11 mouse cellular contexts compared by ENCODE assay signal in genomic region chr5:103420568-103420967, GRCm38 (mm10). TPM values are rescaled to one million over a fixed set of nuclear protein-coding genes. Genes with fewer than 3 reads are reported as not detected.
DNase-seq lines count a peak whose midpoint lies in the region; ATAC-seq and TF ChIP-seq lines count a peak whose summit lies in the region.
"Had no signal": no experiment of that assay in that cellular context is flagged by ENCODE, and none has a peak within 500 bp of the region (broad histone marks: within the 10 kb centered on the region; RNA-seq: fewer than 3 reads in every experiment).

No protein-coding gene starts in this region.

- H3K9me3 ChIP-seq in heart, embryonic 13.5 days: no peaks in the 10 kb centered on the region
- no peaks in the 10 kb centered on the region for H3K9me3 ChIP-seq in embryonic facial prominence, embryonic 15.5 days (replicated peaks)
- H3K9me3 ChIP-seq in stomach, embryonic 15.5 days: no peaks in the 10 kb centered on the region
- H3K9me3 ChIP-seq in midbrain, embryonic 14.5 days (ENCODE audit: control insufficient read depth, low read length): no peaks in the 10 kb centered on the region

- no peak overlapping the region for H3K27ac ChIP-seq in heart, embryonic 13.5 days (replicated peaks)
- peak overlapping the region; percentile 67 for H3K27ac ChIP-seq in embryonic facial prominence, embryonic 15.5 days (replicated peaks)
- H3K27ac ChIP-seq in stomach, embryonic 15.5 days: peak overlapping the region; percentile 81
- no peak overlapping the region for H3K27ac ChIP-seq in midbrain, embryonic 14.5 days (replicated peaks; ENCODE audit: low read depth, low read length)
- H3K27ac ChIP-seq in left cerebral cortex, adult 2 months: no peak overlapping the region

- H3K4me3 ChIP-seq in heart, embryonic 13.5 days: no peak overlapping the region
- no peak overlapping the region for H3K4me3 ChIP-seq in embryonic facial prominence, embryonic 15.5 days (replicated peaks)
- no peak overlapping the region for H3K4me3 ChIP-seq in stomach, embryonic 15.5 days (replicated peaks)
- no peak overlapping the region for H3K4me3 ChIP-seq in midbrain, embryonic 14.5 days (replicated peaks; ENCODE audit: low read depth, low read length)
- H3K4me3 ChIP-seq in left cerebral cortex, adult 2 months: no peak overlapping the region

- no peak for TF ChIP-seq CTCF in left cerebral cortex, adult 2 months (IDR thresholded peaks at IDR 0.05)

- intact Hi-C loops in heart, postnatal 25 days (cut with DNase I): no loop called here
- intact Hi-C loops in left cerebral cortex, adult 2 months (cut with DNase I): no loop called here

- H3K9ac ChIP-seq in heart, embryonic 13.5 days: peak overlapping the region; percentile 28; the same call in 1 of the 2 replicates
- no peak overlapping the region for H3K9ac ChIP-seq in embryonic facial prominence, embryonic 15.5 days
- no peak overlapping the region for H3K9ac ChIP-seq in stomach, embryonic 15.5 days
- no peak overlapping the region for H3K9ac ChIP-seq in midbrain, embryonic 14.5 days (replicated peaks; ENCODE audit: low read length)

- WGBS in heart, embryonic 13.5 days: 38% methylated on average over 10 of the region's 10 CpGs
- 38% methylated on average over 10 of the region's 10 CpGs for WGBS in embryonic facial prominence, embryonic 15.5 days
- 48% methylated on average over 10 of the region's 10 CpGs for WGBS in stomach, embryonic 15.5 days
- 48% methylated on average over 10 of the region's 10 CpGs for WGBS in midbrain, embryonic 14.5 days

- ATAC-seq in heart, embryonic 13.5 days (ENCODE audit: extremely low read depth, insufficient number of reproducible peaks, low FRiP score, low TSS enrichment): no peak
- no peak for ATAC-seq in embryonic facial prominence, embryonic 15.5 days (ENCODE audit: insufficient number of reproducible peaks, low FRiP score, low TSS enrichment, low read depth)
- ATAC-seq in stomach, embryonic 15.5 days (ENCODE audit: insufficient read depth, low FRiP score, low read depth): no peak
- no peak for ATAC-seq in cerebellum, adult (ENCODE audit: insufficient number of reproducible peaks, low FRiP score, low TSS enrichment)
- ATAC-seq in midbrain, embryonic 14.5 days (ENCODE audit: low FRiP score, low TSS enrichment): no peak
- ATAC-seq: midbrain, embryonic 16.5 days had no signal

- H3K4me2 ChIP-seq in heart, embryonic 13.5 days: no peak overlapping the region
- no peak overlapping the region for H3K4me2 ChIP-seq in embryonic facial prominence, embryonic 15.5 days (replicated peaks)
- no peak overlapping the region for H3K4me2 ChIP-seq in stomach, embryonic 15.5 days
- no peak overlapping the region for H3K4me2 ChIP-seq in midbrain, embryonic 14.5 days (ENCODE audit: low read length)

- H3K27me3 ChIP-seq in heart, embryonic 13.5 days (replicated peaks): peaks cover 5% of the 10 kb centered on the region; the same call in 1 of the 2 replicates
- H3K27me3 ChIP-seq in embryonic facial prominence, embryonic 15.5 days: no peaks in the 10 kb centered on the region
- no peaks in the 10 kb centered on the region for H3K27me3 ChIP-seq in stomach, embryonic 15.5 days (replicated peaks)
- H3K27me3 ChIP-seq in midbrain, embryonic 14.5 days (ENCODE audit: control insufficient read depth, insufficient read depth, low read length): no peaks in the 10 kb centered on the region

- peaks cover 30% of the 10 kb centered on the region for H3K4me1 ChIP-seq in heart, embryonic 13.5 days
- H3K4me1 ChIP-seq in embryonic facial prominence, embryonic 15.5 days: peaks cover 36% of the 10 kb centered on the region
- H3K4me1 ChIP-seq in stomach, embryonic 15.5 days: peaks cover 17% of the 10 kb centered on the region; the same call in 1 of the 2 replicates
- H3K4me1 ChIP-seq in midbrain, embryonic 14.5 days (ENCODE audit: control insufficient read depth, insufficient read depth, low read length): peaks cover 15% of the 10 kb centered on the region

- DNase-seq in heart, postnatal 25 days (ENCODE audit: low spot score): no peak
- DNase-seq in kidney, postnatal 4 days: peak; percentile 35 to 44
- DNase-seq in midbrain, embryonic 14.5 days: no peak
- no peak for DNase-seq in left cerebral cortex, adult 2 months (ENCODE audit: extremely low spot score in 1 of 2, low spot score in 2 of 2)
- DNase-seq: heart, postnatal 14 days had no signal

- H3K36me3 ChIP-seq in heart, embryonic 13.5 days: no peaks in the 10 kb centered on the region
- H3K36me3 ChIP-seq in embryonic facial prominence, embryonic 15.5 days: no peaks in the 10 kb centered on the region
- H3K36me3 ChIP-seq in stomach, embryonic 15.5 days: no peaks in the 10 kb centered on the region
- no peaks in the 10 kb centered on the region for H3K36me3 ChIP-seq in midbrain, embryonic 14.5 days (ENCODE audit: control insufficient read depth, insufficient read depth, low read length)
- H3K36me3 ChIP-seq: G1E had no signal

RNA-seq across cellular contexts. Expression of gene Ptpn13, which starts 4.4 kb away (rescaled TPM):
- polyA plus RNA-seq in heart, embryonic 13.5 days (2015; fragmentation: Nextera tagmentation; extraction: Ambion mirVana): 5.8 and 6.9 TPM in 2 replicates
- total RNA-seq in heart, postnatal 25 days (2021): 1 to 10 TPM; 6.1 to 6.6 TPM
- 22.7 and 23.3 TPM in 2 replicates for polyA plus RNA-seq in embryonic facial prominence, embryonic 15.5 days (2015; fragmentation: Nextera tagmentation; extraction: Ambion mirVana)
- polyA plus RNA-seq in stomach, embryonic 15.5 days (2015; fragmentation: Nextera tagmentation; extraction: Ambion mirVana): 15.8 and 17.0 TPM in 2 replicates
- 5.4 and 8.7 TPM in 2 replicates for polyA plus RNA-seq in midbrain, embryonic 14.5 days (2014; fragmentation: Nextera tagmentation; extraction: Ambion mirVana)
- total RNA-seq in left cerebral cortex, adult 2 months (2021): 10 to 100 TPM in 1 of 2 experiments, 1 to 10 TPM in 1; 9.6 to 10.5 TPM
- polyA plus RNA-seq: G1E had no signal

Comparison
In these comparisons a context has a peak if more than half of its experiments do, and no peak if none do; other contexts are left out.
1. H3K27ac ChIP-seq: peak in embryonic facial prominence, embryonic 15.5 days (single experiment) and stomach, embryonic 15.5 days (single experiment); none in heart, embryonic 13.5 days (single experiment), midbrain, embryonic 14.5 days (single experiment) and left cerebral cortex, adult 2 months (single experiment).
2. DNase-seq: peak in kidney, postnatal 4 days (2 of 2); none in heart, postnatal 25 days (single experiment), midbrain, embryonic 14.5 days (single experiment) and left cerebral cortex, adult 2 months (0 of 2).